Mouse (Mus musculus): ENCODE measurements around the gene Plekha7. TPM values are rescaled to one million over a fixed set of nuclear protein-coding genes. Genes with fewer than 3 reads are reported as not detected.
"Not testable (repeated sequence)": the region's sequence is repeated elsewhere in the genome, so short reads cannot be mapped to it uniquely, and the experiment has no call there.

Plekha7 gene
- polyA plus RNA-seq, 1 experiment from 2014 or later = 17.4 TPM

GRCm38 (mm10) chr7:116119306-116119857, 188.8 kb downstream of the Plekha7 start:
- H3K36me3 ChIP-seq = no peaks in the 10 kb centered on the region
- no peak overlapping the region for H3K27ac ChIP-seq
- H3K9ac ChIP-seq = no peak overlapping the region
- H3K4me1 ChIP-seq = 0 out of 2 replicates have a peak, but pooled peaks cover 3% of the 10 kb centered on the region
- no peak for ATAC-seq (ENCODE audit: insufficient read depth, low FRiP score, low read depth)
- H3K4me3 ChIP-seq (replicated peaks) = no peak overlapping the region
- H3K27me3 ChIP-seq (replicated peaks) = no peaks in the 10 kb centered on the region
- no peak overlapping the region for H3K4me2 ChIP-seq
- H3K9me3 ChIP-seq = no peaks in the 10 kb centered on the region
- 73% methylated on average over 1 of the region's 1 CpGs for WGBS

GRCm38 (mm10) chr7:116115991-116116390, 192.2 kb downstream of the Plekha7 start:
- H3K4me3 ChIP-seq (replicated peaks) = no peak overlapping the region
- no peaks in the 10 kb centered on the region for H3K36me3 ChIP-seq
- no peaks in the 10 kb centered on the region for H3K9me3 ChIP-seq
- H3K27me3 ChIP-seq (replicated peaks) = no peaks in the 10 kb centered on the region
- no peak overlapping the region for H3K4me2 ChIP-seq
- H3K4me1 ChIP-seq = no peaks in the 10 kb centered on the region
- 68% methylated on average over 2 of the region's 2 CpGs for WGBS
- no peak overlapping the region for H3K9ac ChIP-seq
- no peak overlapping the region for H3K27ac ChIP-seq
- ATAC-seq (ENCODE audit: insufficient read depth, low FRiP score, low read depth) = no peak

- Histone ChIP-seq H3K4me3 (replicated peaks) (no peak overlapping the region), H3K27ac (no peak overlapping the region), H3K9ac (no peak overlapping the region), H3K4me2 (no peak overlapping the region), H3K27me3 (replicated peaks) (no peaks in the 10 kb centered on the region), H3K4me1 (no peaks in the 10 kb centered on the region), H3K36me3 (no peaks in the 10 kb centered on the region), H3K9me3 (no peaks in the 10 kb centered on the region)
- 71% methylated on average over 12 of the region's 12 CpGs for whole genome bisulfite sequencing
- ATAC-seq (ENCODE audit: insufficient read depth, low FRiP score, low read depth) = no peak
Observed at GRCm38 (mm10) chr7:116115216-116115930, 192.8 kb downstream of the Plekha7 start.

GRCm38 (mm10) chr7:116111546-116111945, 196.6 kb downstream of the Plekha7 start:
- ATAC-seq (ENCODE audit: insufficient read depth, low FRiP score, low read depth) = no peak
- Histone ChIP-seq H3K4me2 (no peak overlapping the region), H3K4me1 (no peaks in the 10 kb centered on the region), H3K9ac (no peak overlapping the region), H3K4me3 (replicated peaks) (no peak overlapping the region), H3K9me3 (no peaks in the 10 kb centered on the region), H3K27me3 (replicated peaks) (no peaks in the 10 kb centered on the region), H3K36me3 (0 out of 2 replicates have a peak, but pooled peaks cover 2% of the 10 kb centered on the region), H3K27ac (no peak overlapping the region)
- WGBS = 83% methylated on average over 6 of the region's 6 CpGs

GRCm38 (mm10) chr7:116110661-116111060, 197.5 kb downstream of the Plekha7 start:
- WGBS = 63% methylated on average over 3 of the region's 3 CpGs
- no peaks in the 10 kb centered on the region for H3K9me3 ChIP-seq
- H3K27ac ChIP-seq = no peak overlapping the region

GRCm38 (mm10) chr7:116103091-116103490, 205.1 kb downstream of the Plekha7 start:
- Histone ChIP-seq H3K36me3 (peaks cover 32% of the 10 kb centered on the region), H3K4me3 (replicated peaks) (no peak overlapping the region), H3K27ac (no peak overlapping the region), H3K27me3 (replicated peaks) (no peaks in the 10 kb centered on the region), H3K9ac (no peak overlapping the region), H3K9me3 (no peaks in the 10 kb centered on the region), H3K4me1 (0 out of 2 replicates have a peak, but pooled peaks cover 2% of the 10 kb centered on the region), H3K4me2 (no peak overlapping the region)
- WGBS = 97% methylated on average over 9 of the region's 9 CpGs
- ATAC-seq (ENCODE audit: insufficient read depth, low FRiP score, low read depth) = no peak

More at GRCm38 (mm10) chr7:116110661-116111060, 197.5 kb downstream of the Plekha7 start:
- no peak for ATAC-seq (ENCODE audit: insufficient read depth, low FRiP score, low read depth)
- Histone ChIP-seq H3K4me3 (replicated peaks) (no peak overlapping the region), H3K9ac (no peak overlapping the region), H3K36me3 (peaks cover 7% of the 10 kb centered on the region), H3K27me3 (replicated peaks) (no peaks in the 10 kb centered on the region), H3K4me1 (no peaks in the 10 kb centered on the region), H3K4me2 (no peak overlapping the region)

- Histone ChIP-seq H3K4me2 (no peak overlapping the region), H3K9ac (no peak overlapping the region), H3K27ac (no peak overlapping the region), H3K36me3 (peaks cover 19% of the 10 kb centered on the region), H3K27me3 (replicated peaks) (no peaks in the 10 kb centered on the region), H3K4me1 (0 out of 2 replicates have a peak, but pooled peaks cover 11% of the 10 kb centered on the region), H3K4me3 (replicated peaks) (no peak overlapping the region), H3K9me3 (no peaks in the 10 kb centered on the region)
- WGBS = 80% methylated on average over 7 of the region's 7 CpGs
- ATAC-seq (ENCODE audit: insufficient read depth, low FRiP score, low read depth) = no peak
Observed at GRCm38 (mm10) chr7:116099952-116100528, 208.1 kb downstream of the Plekha7 start.

GRCm38 (mm10) chr7:116093466-116093850, 214.7 kb downstream of the Plekha7 start:
- Histone ChIP-seq H3K9me3 (no peaks in the 10 kb centered on the region), H3K36me3 (no peaks in the 10 kb centered on the region), H3K27me3 (replicated peaks) (no peaks in the 10 kb centered on the region), H3K9ac (peak overlapping the region; percentile 57), H3K4me2 (peak overlapping the region; percentile 61), H3K4me1 (0 out of 2 replicates have a peak, but pooled peaks cover 9% of the 10 kb centered on the region), H3K27ac (peak overlapping the region; percentile 92), H3K4me3 (replicated peaks) (peak overlapping the region; percentile 70)
- WGBS = under 1% methylated on average over 19 of the region's 19 CpGs
- ATAC-seq (ENCODE audit: insufficient read depth, low FRiP score, low read depth) = peak; percentile 79

- peak overlapping the region; percentile 61 for H3K4me2 ChIP-seq
- peak; percentile 100 for ATAC-seq (ENCODE audit: insufficient read depth, low FRiP score, low read depth)
- no peaks in the 10 kb centered on the region for H3K9me3 ChIP-seq
- no peaks in the 10 kb centered on the region for H3K27me3 ChIP-seq (replicated peaks)
- H3K9ac ChIP-seq = peak overlapping the region; percentile 57
- WGBS = under 1% methylated on average over 38 of the region's 38 CpGs
- peak overlapping the region; percentile 92 for H3K27ac ChIP-seq
- H3K36me3 ChIP-seq = no peaks in the 10 kb centered on the region
- peak overlapping the region; percentile 70 for H3K4me3 ChIP-seq (replicated peaks)
- H3K4me1 ChIP-seq = 0 out of 2 replicates have a peak, but pooled peaks cover 9% of the 10 kb centered on the region
Observed at GRCm38 (mm10) chr7:116092710-116093465, 215.3 kb downstream of the Plekha7 start.

- H3K4me1 ChIP-seq; H3K9ac ChIP-seq; H3K4me3 ChIP-seq (replicated peaks); ATAC-seq (ENCODE audit: insufficient read depth, low FRiP score, low read depth); H3K27me3 ChIP-seq (replicated peaks); H3K27ac ChIP-seq; H3K9me3 ChIP-seq; H3K36me3 ChIP-seq; H3K4me2 ChIP-seq: not testable (repeated sequence)
- 93% methylated on average over 11 of the region's 11 CpGs for WGBS
Observed at GRCm38 (mm10) chr7:116084366-116084765, 223.8 kb downstream of the Plekha7 start, which contains the start of gene Gm4353. Gene Gm4353 (minus strand): TSS chr7:116084635.

Data from stomach, embryonic 15.5 days (tissue).